Mouse (Mus musculus): ENCODE results near the gene Ldb2. TPM values are rescaled to one million over a fixed set of nuclear protein-coding genes. Genes with fewer than 3 reads are reported as not detected.

Gene Ldb2
- polyA plus RNA-seq, 2 experiments = 59.5 to 64.4 TPM

DNA sequence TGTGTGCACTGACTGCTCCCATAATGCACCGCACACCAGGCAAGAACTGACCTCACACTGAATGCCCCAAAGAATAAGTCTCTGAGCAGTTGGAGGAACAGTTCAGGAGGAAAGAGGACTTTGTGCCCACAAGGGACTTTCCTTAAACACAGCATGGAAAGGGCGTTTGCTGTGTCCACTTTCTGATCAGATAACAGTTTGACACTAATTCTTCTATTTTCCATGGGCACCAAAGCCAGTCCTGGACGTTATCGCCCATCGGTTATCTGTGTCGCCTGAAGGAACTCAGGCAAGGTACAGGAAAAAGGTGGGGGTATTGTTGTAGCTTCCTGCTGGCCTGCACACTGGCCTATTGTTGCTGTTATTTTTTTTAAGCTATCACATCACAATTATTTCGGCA is 34.6 kb downstream of the Ldb2 start:
- no peak for TF ChIP-seq POLR2A (IDR thresholded peaks at IDR 0.05; ENCODE audit: borderline replicate concordance, extremely low read depth, insufficient read depth, insufficient read length)

DNA sequence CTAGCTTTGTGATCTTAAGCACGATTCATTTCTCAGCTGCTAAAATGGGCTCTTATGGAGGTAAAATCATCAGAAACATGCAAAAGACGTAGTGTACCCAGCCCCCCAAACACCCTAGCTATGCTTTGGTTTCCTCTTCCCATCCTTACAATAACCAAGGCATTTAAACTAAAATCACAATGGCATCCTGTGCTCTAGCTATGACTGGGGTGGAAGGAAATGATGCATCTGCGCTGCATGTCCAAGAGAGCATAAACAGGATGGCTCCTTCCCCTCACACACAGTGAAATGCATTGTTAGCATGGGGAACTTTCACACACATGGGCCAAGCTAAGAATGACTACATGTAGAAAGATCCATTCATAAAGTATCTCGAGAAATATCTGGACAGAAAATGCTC is 40.3 kb downstream of the Ldb2 start:
- WGBS = 85% methylated on average over 4 of the region's 4 CpGs
- Histone ChIP-seq H3K9ac (ENCODE audit: low read depth, low read length, severe bottlenecking) (no peak overlapping the region), H3K4me1 (ENCODE audit: control insufficient read depth, insufficient read depth, low read length) (no peaks in the 10 kb centered on the region), H3K4me3 (replicated peaks; ENCODE audit: low read length) (no peak overlapping the region), H3K27me3 (ENCODE audit: control insufficient read depth, insufficient read depth, low read length) (no peaks in the 10 kb centered on the region), H3K27ac (replicated peaks; ENCODE audit: low read depth, low read length) (no peak overlapping the region), H3K36me3 (ENCODE audit: control insufficient read depth, insufficient read depth, low read length) (no peaks in the 10 kb centered on the region), H3K9me3 (ENCODE audit: control insufficient read depth, low read length) (no peaks in the 10 kb centered on the region), H3K4me2 (replicated peaks; ENCODE audit: low read depth, low read length, severe bottlenecking) (no peak overlapping the region)
- no peak for TF ChIP-seq POLR2A (IDR thresholded peaks at IDR 0.05; ENCODE audit: borderline replicate concordance, extremely low read depth, insufficient read depth, insufficient read length)
- DNase-seq (ENCODE audit: low spot score) (no peak), ATAC-seq (ENCODE audit: low FRiP score, low read depth) (no peak)

More for the DNA sequence above, 34.6 kb downstream of the Ldb2 start:
- 87% methylated on average over 7 of the region's 7 CpGs for WGBS
- Histone ChIP-seq H3K4me1 (ENCODE audit: control insufficient read depth, insufficient read depth, low read length) (no peaks in the 10 kb centered on the region), H3K9ac (ENCODE audit: low read depth, low read length, severe bottlenecking) (no peak overlapping the region), H3K4me3 (replicated peaks; ENCODE audit: low read length) (no peak overlapping the region), H3K27me3 (ENCODE audit: control insufficient read depth, insufficient read depth, low read length) (no peaks in the 10 kb centered on the region), H3K36me3 (ENCODE audit: control insufficient read depth, insufficient read depth, low read length) (no peaks in the 10 kb centered on the region), H3K27ac (replicated peaks; ENCODE audit: low read depth, low read length) (no peak overlapping the region), H3K9me3 (ENCODE audit: control insufficient read depth, low read length) (no peaks in the 10 kb centered on the region), H3K4me2 (replicated peaks; ENCODE audit: low read depth, low read length, severe bottlenecking) (no peak overlapping the region)
- ATAC-seq (ENCODE audit: low FRiP score, low read depth) = no peak
- no peak for DNase-seq (ENCODE audit: low spot score)

DNA sequence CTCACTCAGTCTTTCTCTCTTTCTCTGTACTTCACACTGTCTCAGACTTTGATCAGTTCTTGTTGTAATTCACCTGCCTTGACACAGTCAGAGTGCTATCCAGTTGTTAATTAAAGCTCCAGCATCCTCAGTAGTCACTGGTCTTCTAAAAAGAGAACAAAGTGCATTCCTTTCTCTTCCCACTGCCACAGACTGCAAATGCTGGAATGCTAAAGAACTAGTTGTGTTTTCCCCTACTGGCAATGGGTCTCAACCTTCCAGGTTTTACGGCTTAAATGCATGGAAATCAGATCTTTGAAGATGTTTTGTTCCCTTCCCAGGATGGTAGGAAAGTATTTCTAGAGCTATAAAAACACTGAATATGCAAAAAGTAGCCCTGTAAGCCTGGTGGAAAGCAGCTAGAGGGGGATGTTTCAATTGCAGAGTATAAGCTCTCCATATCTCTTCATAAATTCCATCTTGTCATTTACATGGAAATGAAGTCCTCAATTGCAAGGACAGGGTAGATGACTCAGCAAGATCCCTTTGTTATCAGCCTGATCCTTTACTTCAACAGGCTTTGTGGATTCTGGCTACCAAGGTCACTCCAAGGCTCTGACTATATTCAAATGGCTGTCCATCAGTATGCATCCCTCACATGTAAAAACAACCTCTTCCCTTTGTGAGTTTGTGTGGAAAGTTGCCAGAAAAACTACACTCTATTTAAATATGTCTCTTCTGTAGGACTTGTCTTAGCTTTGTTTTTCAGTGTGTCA is 45.1 kb downstream of the Ldb2 start:
- ATAC-seq (ENCODE audit: low FRiP score, low read depth) (no peak), DNase-seq (ENCODE audit: low spot score) (no peak)
- Histone ChIP-seq H3K9ac (ENCODE audit: low read depth, low read length, severe bottlenecking) (no peak overlapping the region), H3K4me3 (replicated peaks; ENCODE audit: low read length) (no peak overlapping the region), H3K36me3 (ENCODE audit: control insufficient read depth, insufficient read depth, low read length) (no peaks in the 10 kb centered on the region), H3K27ac (replicated peaks; ENCODE audit: low read depth, low read length) (no peak overlapping the region), H3K4me1 (ENCODE audit: control insufficient read depth, insufficient read depth, low read length) (no peaks in the 10 kb centered on the region), H3K27me3 (ENCODE audit: control insufficient read depth, insufficient read depth, low read length) (no peaks in the 10 kb centered on the region), H3K9me3 (ENCODE audit: control insufficient read depth, low read length) (no peaks in the 10 kb centered on the region), H3K4me2 (replicated peaks; ENCODE audit: low read depth, low read length, severe bottlenecking) (no peak overlapping the region)
- TF ChIP-seq POLR2A (IDR thresholded peaks at IDR 0.05; ENCODE audit: borderline replicate concordance, extremely low read depth, insufficient read depth, insufficient read length) = no peak
- 41% methylated on average over 1 of the region's 1 CpGs for WGBS

DNA sequence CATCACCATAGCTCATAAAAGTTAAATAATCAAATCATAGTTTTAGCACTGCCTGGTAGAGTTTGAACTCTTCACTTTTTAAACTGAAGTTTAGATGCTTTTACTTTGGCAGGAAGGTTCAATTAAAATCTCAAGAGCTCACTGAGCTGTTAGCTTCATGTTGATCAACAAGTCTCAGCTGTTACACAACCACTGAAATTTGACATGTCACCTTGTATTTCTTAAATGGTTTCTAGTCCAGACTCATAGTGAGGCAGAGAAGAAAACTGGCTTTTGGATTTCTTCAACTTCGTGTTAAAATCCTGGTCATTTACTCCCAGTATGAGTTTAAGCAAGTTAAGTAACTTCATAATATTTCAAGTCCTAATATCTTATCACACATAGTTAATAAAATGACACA is 53.8 kb downstream of the Ldb2 start:
- no peak for DNase-seq (ENCODE audit: low spot score)
- Histone ChIP-seq H3K4me1 (ENCODE audit: control insufficient read depth, insufficient read depth, low read length) (no peaks in the 10 kb centered on the region), H3K4me3 (replicated peaks; ENCODE audit: low read length) (no peak overlapping the region), H3K27ac (replicated peaks; ENCODE audit: low read depth, low read length) (no peak overlapping the region), H3K9me3 (ENCODE audit: control insufficient read depth, low read length) (no peaks in the 10 kb centered on the region), H3K4me2 (replicated peaks; ENCODE audit: low read depth, low read length, severe bottlenecking) (no peak overlapping the region), H3K9ac (ENCODE audit: low read depth, low read length, severe bottlenecking) (no peak overlapping the region), H3K27me3 (ENCODE audit: control insufficient read depth, insufficient read depth, low read length) (no peaks in the 10 kb centered on the region), H3K36me3 (ENCODE audit: control insufficient read depth, insufficient read depth, low read length) (peaks cover 4% of the 10 kb centered on the region; the same call in 1 of the 2 replicates)
- 76% methylated on average over 1 of the region's 1 CpGs for WGBS
- no peak for TF ChIP-seq POLR2A (IDR thresholded peaks at IDR 0.05; ENCODE audit: borderline replicate concordance, extremely low read depth, insufficient read depth, insufficient read length)
- ATAC-seq (ENCODE audit: low FRiP score, low read depth) = no peak

DNA sequence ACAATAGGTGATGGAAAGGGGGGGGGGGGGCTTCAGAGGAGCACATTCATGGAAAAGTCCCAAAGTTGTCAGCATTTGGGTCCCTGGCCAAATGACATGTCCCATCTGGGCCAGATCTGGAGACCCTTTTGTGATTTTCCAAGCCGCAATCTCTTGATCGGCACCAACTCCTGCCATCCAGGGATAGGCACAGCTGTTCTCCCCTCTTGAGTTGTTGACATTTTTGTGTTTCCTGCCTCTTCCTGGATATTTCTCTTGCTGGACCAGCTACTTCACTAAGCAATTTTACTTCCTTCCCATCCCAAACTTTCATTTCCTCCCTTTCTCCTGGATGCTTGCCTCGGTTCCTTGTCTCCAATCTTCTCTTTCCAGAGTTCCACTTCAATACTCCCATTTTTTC is 63.1 kb downstream of the Ldb2 start:
- Histone ChIP-seq H3K4me3 (replicated peaks; ENCODE audit: low read length) (no peak overlapping the region), H3K9ac (ENCODE audit: low read depth, low read length, severe bottlenecking) (no peak overlapping the region), H3K27ac (replicated peaks; ENCODE audit: low read depth, low read length) (no peak overlapping the region), H3K9me3 (ENCODE audit: control insufficient read depth, low read length) (no peaks in the 10 kb centered on the region), H3K36me3 (ENCODE audit: control insufficient read depth, insufficient read depth, low read length) (no peaks in the 10 kb centered on the region), H3K4me2 (replicated peaks; ENCODE audit: low read depth, low read length, severe bottlenecking) (no peak overlapping the region), H3K4me1 (ENCODE audit: control insufficient read depth, insufficient read depth, low read length) (no peaks in the 10 kb centered on the region), H3K27me3 (ENCODE audit: control insufficient read depth, insufficient read depth, low read length) (no peaks in the 10 kb centered on the region)
- 77% methylated on average over 3 of the region's 3 CpGs for WGBS
- no peak for TF ChIP-seq POLR2A (IDR thresholded peaks at IDR 0.05; ENCODE audit: borderline replicate concordance, extremely low read depth, insufficient read depth, insufficient read length)
- ATAC-seq (ENCODE audit: low FRiP score, low read depth) (no peak), DNase-seq (ENCODE audit: low spot score) (no peak)

Measured in limb, embryonic 14.5 days (tissue).